Mouse (Mus musculus) spleen, adult 2 months (tissue): ENCODE results near the gene Wasl.

Source experiments
- CTCF ChIP-seq: fragments of 200-500 bp; IDR thresholded peaks from 2 replicates; pipeline ENCODE4 v1.5.1; 2011; ENCODE audit warnings: mild to moderate bottlenecking, inconsistent platforms; ENCODE audit not compliant: insufficient read depth, insufficient read length, insufficient replicate concordance; ENCODE audit errors: extremely low read depth
- POLR2A ChIP-seq: fragments of 200-500 bp; IDR thresholded peaks from 2 replicates; pipeline ENCODE4 v1.6.1; 2011; ENCODE audit warnings: low read depth, low read length, inconsistent platforms

GRCm38 (mm10) chr6:24694455-24695410, 29.9 kb upstream of the Wasl start:
- TF ChIP-seq POLR2A (no peak), CTCF (no peak)
